Mouse (Mus musculus): ENCODE data around the gene Mocs2. TPM values are rescaled to one million over a fixed set of nuclear protein-coding genes. Genes with fewer than 3 reads are reported as not detected.

Gene Mocs2
- polyA plus RNA-seq, 1 experiment from 2014 or later: 120 TPM

DNA sequence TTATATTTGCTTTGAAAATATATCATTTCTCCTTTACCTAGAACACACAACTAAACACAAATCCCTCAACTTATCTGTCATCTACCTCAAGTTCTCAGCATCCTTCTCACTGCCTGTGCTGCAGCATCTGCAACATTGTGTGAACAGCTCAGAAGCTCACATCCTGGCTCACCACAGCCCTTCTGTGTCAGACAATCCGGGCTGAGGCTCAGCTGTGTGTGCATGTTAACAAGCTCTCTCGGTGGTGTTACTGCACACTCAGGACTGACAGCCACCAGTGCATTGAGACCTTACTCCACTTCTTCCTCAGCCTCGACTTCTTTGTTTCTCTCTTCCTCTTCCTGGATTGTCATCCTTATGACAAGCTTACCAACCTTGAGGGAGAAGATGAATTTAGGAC lies 30.9 kb downstream of the Mocs2 start:
- no peak overlapping the region for H3K4me2 ChIP-seq (ENCODE audit: low read length)
- no peaks in the 10 kb centered on the region for H3K9me3 ChIP-seq (replicated peaks; ENCODE audit: low read length)
- H3K27me3 ChIP-seq (ENCODE audit: insufficient read depth, low read length): no peaks in the 10 kb centered on the region
- no peak for TF ChIP-seq CTCF (IDR thresholded peaks at IDR 0.05; ENCODE audit: low read depth)
- no peak for ATAC-seq (replicated peaks; ENCODE audit: low FRiP score, low read depth)
- H3K36me3 ChIP-seq (ENCODE audit: insufficient read depth, low read length): no peaks in the 10 kb centered on the region
- H3K27ac ChIP-seq: no peak overlapping the region
- H3K9ac ChIP-seq (ENCODE audit: low read depth, low read length): no peak overlapping the region
- no peaks in the 10 kb centered on the region for H3K4me1 ChIP-seq (replicated peaks; ENCODE audit: insufficient read depth, low read length)
- H3K4me3 ChIP-seq (replicated peaks; ENCODE audit: low read depth, low read length): no peak overlapping the region
- 79% methylated on average over 3 of the region's 3 CpGs for WGBS
- DNase-seq (ENCODE audit: low spot score): no peak

DNA sequence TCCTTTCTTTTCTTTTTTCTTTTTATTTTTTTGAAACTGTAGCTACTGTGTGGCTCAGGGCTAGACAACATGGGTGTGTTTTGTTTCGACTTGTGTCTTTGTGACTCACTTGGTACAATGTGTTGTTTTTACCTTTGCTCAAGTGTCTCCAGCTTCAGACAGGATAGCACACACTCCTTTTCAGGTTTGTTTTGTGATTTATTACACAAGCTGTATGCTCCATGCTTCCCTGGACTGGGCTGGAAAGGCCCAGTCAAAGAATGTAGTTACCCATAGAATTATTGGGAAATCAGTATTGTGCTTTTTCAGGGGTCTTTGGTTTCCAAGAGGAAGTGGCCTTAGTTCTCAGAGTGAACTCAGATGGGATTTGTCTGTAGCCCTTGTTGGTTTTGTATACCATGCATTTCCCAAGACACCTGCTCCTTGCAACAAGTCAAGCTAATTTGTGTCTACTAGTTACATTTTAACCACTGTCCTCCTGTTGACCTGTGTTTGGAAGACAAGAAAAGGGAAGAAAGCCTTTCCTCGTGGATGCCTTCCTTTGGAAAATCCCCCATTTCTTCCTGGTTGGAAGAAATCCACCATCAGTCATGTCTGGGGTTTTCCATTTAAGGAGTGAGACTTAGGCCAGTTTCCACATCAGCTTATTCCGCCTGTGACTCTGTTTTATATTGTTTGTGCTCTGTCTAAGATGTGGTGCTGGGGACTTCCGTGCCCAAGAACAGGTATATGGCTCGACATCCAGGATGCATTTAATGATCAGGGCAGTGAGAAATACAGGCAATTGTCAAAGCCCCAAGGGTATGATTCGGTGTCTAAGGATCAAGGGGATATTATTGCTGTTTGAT lies 34.5 kb downstream of the Mocs2 start:
- no peaks in the 10 kb centered on the region for H3K4me1 ChIP-seq (replicated peaks; ENCODE audit: insufficient read depth, low read length)
- DNase-seq (ENCODE audit: low spot score) (no peak), ATAC-seq (replicated peaks; ENCODE audit: low FRiP score, low read depth) (peak; percentile 84)
- no peaks in the 10 kb centered on the region for H3K36me3 ChIP-seq (ENCODE audit: insufficient read depth, low read length)
- H3K9me3 ChIP-seq (replicated peaks; ENCODE audit: low read length): no peaks in the 10 kb centered on the region
- no peak overlapping the region for H3K9ac ChIP-seq (ENCODE audit: low read depth, low read length)
- no peak for TF ChIP-seq CTCF (IDR thresholded peaks at IDR 0.05; ENCODE audit: low read depth)
- no peak overlapping the region for H3K4me2 ChIP-seq (ENCODE audit: low read length)
- 54% methylated on average over 6 of the region's 6 CpGs for WGBS
- H3K27me3 ChIP-seq (ENCODE audit: insufficient read depth, low read length): no peaks in the 10 kb centered on the region
- no peak overlapping the region for H3K4me3 ChIP-seq (replicated peaks; ENCODE audit: low read depth, low read length)
- peak overlapping the region; percentile 73 for H3K27ac ChIP-seq

DNA sequence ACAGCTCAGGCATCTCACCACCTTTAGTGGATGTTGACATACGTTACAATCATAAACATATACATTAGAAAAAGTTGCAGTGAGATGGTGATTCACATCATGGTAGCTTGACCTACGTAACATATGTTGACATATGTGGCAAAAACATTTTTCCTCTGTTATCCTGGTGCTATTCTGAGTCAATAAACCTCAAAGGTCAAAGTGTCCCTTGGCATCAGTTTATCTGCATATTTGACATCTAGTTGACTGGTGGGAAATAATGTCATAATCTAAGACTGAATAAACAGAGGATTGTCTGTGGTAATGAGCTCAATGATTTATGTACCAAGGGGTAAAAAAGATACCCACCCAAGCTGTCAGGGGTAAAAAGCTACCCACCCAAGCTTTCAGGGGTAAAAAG lies 35.1 kb downstream of the Mocs2 start:
- Histone ChIP-seq H3K4me2 (ENCODE audit: low read length) (no peak overlapping the region), H3K4me3 (replicated peaks; ENCODE audit: low read depth, low read length) (no peak overlapping the region), H3K9me3 (replicated peaks; ENCODE audit: low read length) (no peaks in the 10 kb centered on the region), H3K4me1 (replicated peaks; ENCODE audit: insufficient read depth, low read length) (no peaks in the 10 kb centered on the region), H3K9ac (ENCODE audit: low read depth, low read length) (no peak overlapping the region), H3K36me3 (ENCODE audit: insufficient read depth, low read length) (no peaks in the 10 kb centered on the region), H3K27me3 (ENCODE audit: insufficient read depth, low read length) (no peaks in the 10 kb centered on the region), H3K27ac (no peak overlapping the region)
- no peak for TF ChIP-seq CTCF (IDR thresholded peaks at IDR 0.05; ENCODE audit: low read depth)
- WGBS: 94% methylated on average over 2 of the region's 2 CpGs
- DNase-seq (ENCODE audit: low spot score) (no peak), ATAC-seq (replicated peaks; ENCODE audit: low FRiP score, low read depth) (no peak)

GRCm38 (mm10) chr13:114854023-114854422 lies 36.0 kb downstream of the Mocs2 start:
- Histone ChIP-seq H3K4me1 (replicated peaks; ENCODE audit: insufficient read depth, low read length) (no peaks in the 10 kb centered on the region), H3K36me3 (ENCODE audit: insufficient read depth, low read length) (no peaks in the 10 kb centered on the region), H3K27me3 (ENCODE audit: insufficient read depth, low read length) (no peaks in the 10 kb centered on the region), H3K4me3 (replicated peaks; ENCODE audit: low read depth, low read length) (no peak overlapping the region), H3K27ac (no peak overlapping the region), H3K4me2 (ENCODE audit: low read length) (no peak overlapping the region), H3K9me3 (replicated peaks; ENCODE audit: low read length) (no peaks in the 10 kb centered on the region), H3K9ac (ENCODE audit: low read depth, low read length) (no peak overlapping the region)
- ATAC-seq (replicated peaks; ENCODE audit: low FRiP score, low read depth): no peak
- no peak for DNase-seq (ENCODE audit: low spot score)
- 91% methylated on average over 6 of the region's 6 CpGs for WGBS
- TF ChIP-seq CTCF (IDR thresholded peaks at IDR 0.05; ENCODE audit: low read depth): no peak

GRCm38 (mm10) chr13:114854428-114854827 lies 36.4 kb downstream of the Mocs2 start:
- 96% methylated on average over 3 of the region's 3 CpGs for WGBS
- H3K9me3 ChIP-seq (replicated peaks; ENCODE audit: low read length): no peaks in the 10 kb centered on the region
- no peak overlapping the region for H3K27ac ChIP-seq
- no peak for TF ChIP-seq CTCF (IDR thresholded peaks at IDR 0.05; ENCODE audit: low read depth)
- no peak overlapping the region for H3K4me3 ChIP-seq (replicated peaks; ENCODE audit: low read depth, low read length)
- DNase-seq (ENCODE audit: low spot score) (no peak), ATAC-seq (replicated peaks; ENCODE audit: low FRiP score, low read depth) (no peak)
- no peaks in the 10 kb centered on the region for H3K36me3 ChIP-seq (ENCODE audit: insufficient read depth, low read length)
- no peaks in the 10 kb centered on the region for H3K27me3 ChIP-seq (ENCODE audit: insufficient read depth, low read length)
- no peak overlapping the region for H3K9ac ChIP-seq (ENCODE audit: low read depth, low read length)
- no peaks in the 10 kb centered on the region for H3K4me1 ChIP-seq (replicated peaks; ENCODE audit: insufficient read depth, low read length)
- H3K4me2 ChIP-seq (ENCODE audit: low read length): no peak overlapping the region

GRCm38 (mm10) chr13:114855573-114856268 lies 37.7 kb downstream of the Mocs2 start:
- H3K4me2 ChIP-seq (ENCODE audit: low read length): peak overlapping the region; percentile 23; the same call in 1 of the 2 replicates
- no peaks in the 10 kb centered on the region for H3K27me3 ChIP-seq (ENCODE audit: insufficient read depth, low read length)
- no peak for TF ChIP-seq CTCF (IDR thresholded peaks at IDR 0.05; ENCODE audit: low read depth)
- 32% methylated on average over 15 of the region's 15 CpGs for WGBS
- no peaks in the 10 kb centered on the region for H3K36me3 ChIP-seq (ENCODE audit: insufficient read depth, low read length)
- DNase-seq (ENCODE audit: low spot score) (no peak), ATAC-seq (replicated peaks; ENCODE audit: low FRiP score, low read depth) (no peak)
- H3K27ac ChIP-seq: no peak overlapping the region
- no peaks in the 10 kb centered on the region for H3K9me3 ChIP-seq (replicated peaks; ENCODE audit: low read length)
- no peak overlapping the region for H3K4me3 ChIP-seq (replicated peaks; ENCODE audit: low read depth, low read length)
- no peaks in the 10 kb centered on the region for H3K4me1 ChIP-seq (replicated peaks; ENCODE audit: insufficient read depth, low read length)
- H3K9ac ChIP-seq (ENCODE audit: low read depth, low read length): no peak overlapping the region
